Mouse (Mus musculus) spleen, adult 2 months (tissue): ENCODE measurements around the gene Npepps. TPM values are rescaled to one million over a fixed set of nuclear protein-coding genes. Genes with fewer than 3 reads are reported as not detected.
"Not testable (repeated sequence)": the region's sequence is repeated elsewhere in the genome, so short reads cannot be mapped to it uniquely, and the experiment has no call there.

Experiments
- DNase-seq, 2 experiments: peaks; one replicate each; pipeline versions ENCODE4 v3.0.0 to v3.0.0-alpha.2; 2012 to 2021; ENCODE audit warnings: low spot score in 2 of 2, low read depth in 1 of 2
- H3K27ac ChIP-seq: fragments of 200-500 bp; 2 replicates; pipeline ENCODE4 v1.5.1; 2012; ENCODE audit warnings: low read length, inconsistent platforms; ENCODE audit not compliant: insufficient read depth
- H3K27me3 ChIP-seq: fragments of 200-500 bp; 2 replicates; pipeline ENCODE4 v1.6.1; 2012; ENCODE audit warnings: mild to moderate bottlenecking, moderate library complexity, low read length, inconsistent platforms; ENCODE audit not compliant: control insufficient read depth, insufficient read depth
- H3K36me3 ChIP-seq: fragments of 200-500 bp; 2 replicates; pipeline ENCODE4 v1.6.1; 2012; ENCODE audit warnings: mild to moderate bottlenecking, low read length, inconsistent platforms; ENCODE audit not compliant: control insufficient read depth, insufficient read depth
- H3K4me1 ChIP-seq: fragments of 200-500 bp; 2 replicates; pipeline ENCODE4 v1.6.1; 2011; ENCODE audit warnings: inconsistent platforms; ENCODE audit not compliant: control insufficient read depth, insufficient read depth, insufficient read length
- H3K4me3 ChIP-seq: fragments of 200-500 bp; 2 replicates; pipeline ENCODE4 v1.5.1; 2011; ENCODE audit warnings: mild to moderate bottlenecking, inconsistent platforms; ENCODE audit not compliant: insufficient read depth, insufficient read length; ENCODE audit errors: extremely low read depth
- CTCF ChIP-seq: fragments of 200-500 bp; IDR thresholded peaks from 2 replicates; pipeline ENCODE4 v1.5.1; 2011; ENCODE audit warnings: mild to moderate bottlenecking, inconsistent platforms; ENCODE audit not compliant: insufficient read depth, insufficient read length, insufficient replicate concordance; ENCODE audit errors: extremely low read depth
- POLR2A ChIP-seq: fragments of 200-500 bp; IDR thresholded peaks from 2 replicates; pipeline ENCODE4 v1.6.1; 2011; ENCODE audit warnings: low read depth, low read length, inconsistent platforms
- WGBS: fragments of 180-500 bp; shearing (Covaris S2); methylation state at CpG from one replicate; pipeline ENCODE4 v1.1.7; 2018; 5-methylcytosine and 5-hydroxymethylcytosine counted together
- polyA plus RNA-seq: library from polyadenylated mRNA; depleted of rRNA; stranded (reverse); fragments of >200 nt; gene quantifications from 2 replicates; pipeline ENCODE4 v1.2.3, GENCODE M21; 2012

Npepps gene
- polyA plus RNA-seq, 1 experiment: 11.7 TPM

DNA sequence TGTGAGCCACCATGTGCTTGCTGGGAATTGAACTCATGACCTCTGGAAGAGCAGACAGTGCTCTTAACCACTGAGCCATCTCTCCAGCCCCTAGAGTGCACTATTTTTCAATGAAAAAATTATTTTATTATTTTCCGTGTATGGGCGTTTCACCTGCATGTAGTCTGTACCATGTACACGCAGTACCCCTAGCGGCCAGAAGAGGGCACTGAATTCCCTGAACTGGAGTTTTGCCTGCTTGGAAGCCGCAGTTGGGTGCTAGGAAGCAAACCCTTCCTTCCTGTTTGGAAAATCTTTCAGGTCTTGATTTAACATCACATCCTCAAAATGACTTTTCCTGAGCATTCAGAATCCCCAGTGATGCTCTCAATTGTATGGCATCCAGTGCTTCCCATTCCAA is 81.8 kb downstream of the Npepps start:
- TF ChIP-seq POLR2A (no peak), CTCF (peak; percentile 69; the same call in 1 of the 2 replicates)
- Histone ChIP-seq H3K4me3 (no peak overlapping the region), H3K27me3 (no peaks in the 10 kb centered on the region), H3K4me1 (no peaks in the 10 kb centered on the region), H3K36me3 (no peaks in the 10 kb centered on the region), H3K27ac (no peak overlapping the region)
- peak; percentile 17 to 54 for DNase-seq
- WGBS: 14% methylated on average over 5 of the region's 5 CpGs

- no peak for DNase-seq
- Histone ChIP-seq H3K4me1 (no peaks in the 10 kb centered on the region), H3K36me3 (no peaks in the 10 kb centered on the region), H3K27ac (no peak overlapping the region), H3K27me3 (no peaks in the 10 kb centered on the region), H3K4me3 (no peak overlapping the region)
- TF ChIP-seq CTCF (no peak), POLR2A (no peak)
- 80% methylated on average over 8 of the region's 8 CpGs for WGBS
These were observed 83.4 kb downstream of the Npepps start for GRCm38 (mm10) chr11:97197021-97197420.

GRCm38 (mm10) chr11:97196541-97196940 is 83.9 kb downstream of the Npepps start:
- no peaks in the 10 kb centered on the region for H3K36me3 ChIP-seq
- H3K4me3 ChIP-seq: no peak overlapping the region
- no peak for TF ChIP-seq CTCF
- TF ChIP-seq POLR2A: no peak
- no peak overlapping the region for H3K27ac ChIP-seq
- no peaks in the 10 kb centered on the region for H3K27me3 ChIP-seq
- H3K4me1 ChIP-seq: no peaks in the 10 kb centered on the region
- WGBS: 88% methylated on average over 12 of the region's 12 CpGs
- no peak for DNase-seq

DNA sequence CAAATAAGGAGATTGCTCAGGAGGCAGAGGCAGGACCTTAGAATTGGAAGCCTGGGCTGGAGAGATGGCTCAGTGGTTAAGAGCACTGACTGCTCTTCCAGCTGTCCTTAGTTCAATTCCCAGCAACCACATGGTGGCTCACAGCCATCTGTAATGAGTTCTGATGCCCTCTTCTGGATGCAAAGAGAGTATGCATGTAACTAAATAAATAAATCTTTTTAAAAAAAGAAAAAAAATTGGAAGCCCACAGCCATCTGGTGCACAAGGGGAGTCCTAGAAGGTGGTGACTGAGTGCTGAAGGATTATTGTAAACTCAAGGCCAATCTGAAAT is 87.9 kb downstream of the Npepps start:
- H3K27me3 ChIP-seq: no peaks in the 10 kb centered on the region
- DNase-seq: no peak
- TF ChIP-seq POLR2A: no peak
- TF ChIP-seq CTCF: no peak
- H3K4me1 ChIP-seq: peaks cover 5% of the 10 kb centered on the region; the same call in 1 of the 2 replicates
- H3K4me3 ChIP-seq: no peak overlapping the region
- H3K36me3 ChIP-seq: no peaks in the 10 kb centered on the region
- no peak overlapping the region for H3K27ac ChIP-seq

DNA sequence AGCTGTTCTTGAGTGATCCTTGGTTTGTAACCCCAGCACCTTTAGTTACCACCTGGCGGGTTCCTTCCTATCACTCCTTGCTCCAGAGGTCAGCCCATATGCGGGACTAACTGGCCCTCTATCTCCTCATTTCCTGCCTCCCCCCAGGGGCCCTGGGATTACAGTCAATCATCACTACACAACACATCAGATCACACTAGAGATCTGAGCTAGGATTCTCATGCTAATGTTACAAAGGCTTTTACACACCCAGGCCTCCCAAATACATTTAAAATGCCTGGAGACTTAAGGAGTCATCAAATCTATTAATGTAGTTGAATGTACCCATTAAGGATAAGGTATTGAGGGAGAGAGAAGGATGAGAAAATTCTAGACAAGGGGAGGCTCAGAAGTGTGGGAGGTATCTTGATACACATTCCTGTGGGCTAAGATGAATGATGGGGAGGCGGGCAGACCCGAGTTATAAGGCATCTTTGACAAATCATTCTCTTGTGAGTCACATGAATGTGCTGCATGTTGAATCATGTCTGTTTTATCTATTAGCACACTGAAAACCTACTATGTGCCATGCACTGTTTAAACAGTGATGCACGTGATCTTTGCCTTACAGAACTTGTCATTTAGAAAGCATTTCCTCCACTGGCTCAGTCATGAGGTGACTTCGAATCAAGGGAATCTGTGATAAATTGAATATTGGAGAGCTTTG is 88.4 kb downstream of the Npepps start:
- no peak for DNase-seq
- Histone ChIP-seq H3K4me3 (no peak overlapping the region), H3K27ac (no peak overlapping the region), H3K36me3 (no peaks in the 10 kb centered on the region), H3K4me1 (peaks cover 5% of the 10 kb centered on the region; the same call in 1 of the 2 replicates), H3K27me3 (no peaks in the 10 kb centered on the region)
- TF ChIP-seq CTCF: no peak
- no peak for TF ChIP-seq POLR2A
- 88% methylated on average over 6 of the region's 6 CpGs for WGBS

DNA sequence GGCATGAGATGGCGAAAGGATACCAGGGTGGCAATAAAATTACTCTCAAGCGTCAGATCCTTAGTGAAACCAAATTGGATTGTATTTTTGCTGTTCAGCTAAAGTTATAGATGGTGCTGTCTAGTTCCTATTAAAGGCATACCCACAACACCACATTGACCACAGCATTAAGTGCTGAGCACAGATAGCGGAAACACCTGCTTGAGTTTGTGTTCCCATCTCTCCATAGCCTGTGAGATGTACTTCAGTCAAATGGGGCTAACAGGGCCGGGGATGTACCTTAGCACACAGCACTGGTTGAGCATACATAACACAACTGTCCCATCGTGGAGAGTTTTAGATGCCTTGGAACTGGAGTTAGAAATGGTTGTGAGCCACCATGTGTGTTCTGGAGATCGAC is 89.4 kb downstream of the Npepps start:
- H3K27me3 ChIP-seq: no peaks in the 10 kb centered on the region
- 30% methylated on average over 6 of the region's 6 CpGs for WGBS
- no peak overlapping the region for H3K27ac ChIP-seq
- no peak for TF ChIP-seq POLR2A
- no peak for TF ChIP-seq CTCF
- peaks cover 5% of the 10 kb centered on the region; the same call in 1 of the 2 replicates for H3K4me1 ChIP-seq
- H3K4me3 ChIP-seq: no peak overlapping the region
- H3K36me3 ChIP-seq: no peaks in the 10 kb centered on the region
- peak; percentile 9 to 45 for DNase-seq

DNA sequence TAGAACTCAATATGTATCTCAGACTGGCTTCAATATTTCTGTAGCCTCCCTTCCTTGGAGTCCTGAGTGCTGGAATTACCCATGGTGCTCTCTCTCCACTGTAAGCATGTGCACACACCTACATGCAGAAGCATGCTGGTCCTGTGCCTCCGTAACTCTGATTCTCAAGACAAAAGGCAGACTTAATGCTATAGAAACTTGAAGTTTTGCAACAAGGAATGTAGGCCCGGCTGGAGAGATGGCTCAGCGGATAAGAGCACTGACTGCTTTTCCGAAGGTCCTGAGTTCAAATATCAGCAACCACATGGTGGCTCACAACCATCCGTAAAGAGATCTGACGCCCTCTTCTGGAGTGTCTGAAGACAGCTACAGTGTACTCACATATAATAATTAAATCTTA is 90.8 kb downstream of the Npepps start:
- not testable (repeated sequence) for DNase-seq, H3K27ac ChIP-seq, H3K4me3 ChIP-seq, H3K36me3 ChIP-seq, H3K27me3 ChIP-seq, H3K4me1 ChIP-seq
- WGBS: 89% methylated on average over 6 of the region's 6 CpGs
